Mouse (Mus musculus) megakaryocyte progenitor cell, adult 5-6 weeks (primary cell): ENCODE results near the gene Idua. TPM values are rescaled to one million over a fixed set of nuclear protein-coding genes. Genes with fewer than 3 reads are reported as not detected.
A peak's percentile ranks its signal among the peaks of the same experiment; 100 is the strongest.

Source experiments
- ATAC-seq: replicated peaks from 2 replicates; pipeline ENCODE4 v1.8.0; 2016; ENCODE audit warnings: mild to moderate bottlenecking, moderate TSS enrichment, inconsistent platforms; ENCODE audit not compliant: poor library complexity
- total RNA-seq, 2 experiments: library from RNA; stranded (forward) in 1 of 2; stranded (reverse) in 1 of 2; fragments of 157-497, 149-512 nt in 1 of 2; fragments of 200-1000 nt in 1 of 2; gene quantifications; 2 replicates each; pipeline versions ENCODE4 v1.2.3 to v1.2.4; 2015 to 2017

Idua gene
- total RNA-seq, 2 experiments from 2014 or later, result 3.1 to 18.5 TPM

DNA sequence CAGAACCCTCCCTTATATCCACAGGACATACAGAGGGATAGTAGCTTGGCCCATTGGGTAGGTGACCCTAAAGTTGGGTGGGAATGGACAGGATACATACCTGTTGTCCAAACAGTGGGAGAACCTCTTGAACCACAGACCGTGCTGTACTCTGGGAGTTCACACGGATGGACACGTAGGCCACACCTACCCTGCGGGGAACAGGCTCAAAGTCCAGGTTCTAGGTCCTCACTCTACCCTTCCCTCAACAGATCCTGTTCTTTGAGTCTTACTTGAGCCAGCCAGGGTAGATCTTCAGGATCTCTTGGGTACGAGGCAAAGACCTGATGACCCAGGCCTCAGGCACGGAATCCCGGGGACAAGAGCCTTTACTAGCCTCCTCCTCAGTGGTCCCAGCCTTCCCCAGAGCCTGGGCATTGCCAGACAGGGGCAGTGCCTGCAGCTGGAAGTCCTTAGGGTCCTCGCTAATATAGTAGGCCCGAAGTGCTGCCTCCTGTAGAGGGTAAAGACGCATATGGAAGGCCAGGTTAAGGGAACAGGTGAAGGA lies 5.6 kb upstream of the Idua start:
- ATAC-seq, result no peak

DNA sequence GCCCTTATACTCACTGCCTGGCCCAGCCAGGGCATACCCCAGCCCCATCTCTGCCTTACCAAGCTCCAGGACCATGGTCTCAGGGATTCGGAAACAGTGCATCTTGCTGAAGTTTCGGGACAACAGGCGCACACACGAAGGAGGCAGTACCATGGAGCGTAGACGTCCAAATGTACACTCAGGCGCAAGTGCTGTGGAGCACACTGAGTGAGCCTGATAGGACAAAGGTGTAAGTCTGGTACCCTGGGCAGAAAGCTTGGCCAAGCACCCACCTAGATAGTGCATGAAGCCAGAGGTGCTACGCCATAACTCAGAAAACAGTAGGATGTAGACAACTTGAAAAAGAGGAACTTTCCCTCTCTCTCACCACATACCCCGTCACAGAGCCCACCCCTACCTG lies 4.8 kb upstream of the Idua start:
- ATAC-seq, result no peak

DNA sequence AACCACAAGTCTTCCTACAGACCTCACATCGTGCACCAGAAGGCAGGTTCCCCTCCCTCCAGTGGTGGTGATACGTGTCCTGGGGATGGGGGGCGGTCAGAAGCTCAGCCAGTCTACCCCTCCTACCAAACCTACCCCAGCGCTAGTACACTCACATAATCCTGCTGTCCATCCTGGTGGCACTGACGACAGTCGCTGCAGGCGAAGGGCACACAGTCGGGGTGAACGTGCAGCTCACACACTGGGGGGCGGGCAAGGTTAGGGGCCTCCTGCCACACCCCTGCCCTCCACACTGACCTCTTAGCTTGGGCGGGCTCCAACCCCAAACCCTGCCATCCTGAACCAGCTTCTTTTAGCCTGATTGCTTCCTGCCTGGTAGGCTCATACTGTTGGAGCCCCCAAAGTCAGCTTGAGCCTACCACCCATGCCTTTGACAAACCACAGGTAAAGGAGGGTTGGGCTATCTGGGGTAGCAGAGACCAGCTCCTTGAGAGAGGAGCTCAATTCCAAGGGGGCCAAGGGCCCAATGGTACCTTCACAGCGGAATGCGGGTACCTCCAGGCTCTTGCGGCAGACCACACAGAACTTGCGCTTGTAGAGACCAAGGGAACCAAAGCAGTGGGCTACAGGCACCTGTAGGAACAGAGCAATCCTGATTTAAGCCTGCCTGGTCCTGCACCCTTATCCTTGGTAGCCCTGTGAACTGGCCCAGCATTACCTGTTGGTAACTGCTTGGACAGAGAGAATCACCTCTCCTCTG lies 4.1 kb upstream of the Idua start:
- no peak for ATAC-seq

DNA sequence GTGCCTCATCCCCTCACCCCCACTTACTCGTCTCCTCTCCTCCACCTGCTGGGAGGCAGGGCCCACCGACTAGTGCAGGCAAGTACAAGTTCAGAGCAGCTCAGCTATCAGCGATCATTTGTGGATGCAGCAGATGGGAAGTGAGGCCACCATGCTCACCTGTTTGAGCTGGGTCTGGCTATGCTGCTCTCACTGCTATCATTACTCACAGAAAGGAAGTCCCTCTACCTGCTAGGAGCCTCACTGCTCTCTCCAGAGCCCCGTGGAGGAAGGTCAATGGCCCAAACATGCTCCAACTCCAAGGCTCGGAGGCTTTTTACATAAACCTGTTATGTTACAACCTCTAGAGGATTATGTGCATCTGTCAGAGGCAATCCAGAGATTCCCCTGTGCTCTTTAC lies 2.7 kb upstream of the Idua start:
- ATAC-seq, result no peak

DNA sequence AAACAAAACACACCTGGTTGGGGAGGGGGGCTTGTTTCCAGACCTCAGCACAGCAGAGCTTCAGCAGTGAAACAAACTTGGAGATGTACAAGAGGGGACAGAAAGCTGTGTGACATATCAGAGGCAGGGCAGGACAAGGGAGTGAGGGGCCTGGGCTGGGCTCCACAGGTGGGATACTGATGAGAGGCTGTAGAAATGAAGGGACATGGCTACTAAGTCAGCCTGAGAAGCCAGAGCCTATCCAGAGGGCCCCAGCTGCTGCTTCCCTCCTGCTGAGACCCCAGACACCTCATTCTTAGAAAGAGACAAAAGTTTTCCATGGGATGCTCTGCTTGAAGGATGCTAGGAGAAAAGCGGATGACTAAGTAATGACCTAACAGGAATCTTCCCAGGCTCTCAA lies 1.5 kb upstream of the Idua start:
- no peak for ATAC-seq

DNA sequence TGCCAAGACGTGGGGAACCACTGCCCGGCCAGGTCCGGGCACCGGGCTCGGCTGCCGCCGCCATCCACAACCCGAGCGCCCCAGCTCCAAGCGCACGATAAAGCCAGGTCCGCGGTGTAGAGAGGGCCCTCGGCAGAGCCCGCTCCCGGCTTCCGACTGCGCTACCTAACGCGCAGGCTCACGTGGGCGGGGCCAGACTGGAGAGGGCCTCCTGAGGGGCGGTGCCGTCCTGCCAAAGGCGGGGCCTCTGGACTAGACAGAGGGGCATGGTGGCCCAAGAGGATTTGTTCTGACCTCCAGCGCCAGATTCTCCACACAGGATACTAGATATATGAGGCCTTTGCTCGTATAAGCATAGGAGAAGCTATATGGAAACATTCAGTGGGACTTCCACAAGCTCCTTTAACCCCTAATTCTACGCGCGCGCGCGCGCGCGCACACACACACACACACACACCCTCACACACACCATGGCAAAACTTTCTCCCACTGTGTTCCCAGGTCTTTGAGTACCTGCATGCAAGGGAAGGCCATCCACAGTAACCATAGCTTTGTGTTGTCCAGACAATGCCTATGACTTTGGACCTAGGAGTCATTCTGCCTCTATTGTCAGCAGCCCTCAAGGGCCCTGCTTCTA lies 619 bp downstream of the Idua start:
- ATAC-seq, result peak; percentile 95

DNA sequence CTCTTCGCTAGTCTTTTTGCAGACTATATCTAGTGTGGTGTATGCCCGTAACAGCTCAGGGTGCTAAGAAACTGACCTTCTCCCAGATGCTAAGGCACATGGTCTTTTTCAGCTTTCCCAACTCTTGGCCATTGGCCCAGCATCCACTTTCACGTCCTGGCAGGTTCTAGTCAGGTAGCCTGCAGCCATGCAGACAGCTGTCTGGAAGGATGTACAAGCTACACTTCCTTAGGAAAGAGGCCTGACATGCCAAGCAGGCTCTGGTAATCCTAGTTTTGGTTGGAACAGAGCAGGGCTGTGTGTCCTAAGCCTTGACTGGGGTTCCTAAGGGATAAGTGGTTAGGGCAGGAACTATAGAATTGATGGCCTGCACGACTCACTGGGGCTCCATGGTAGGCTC lies 2.6 kb downstream of the Idua start:
- ATAC-seq, result no peak

DNA sequence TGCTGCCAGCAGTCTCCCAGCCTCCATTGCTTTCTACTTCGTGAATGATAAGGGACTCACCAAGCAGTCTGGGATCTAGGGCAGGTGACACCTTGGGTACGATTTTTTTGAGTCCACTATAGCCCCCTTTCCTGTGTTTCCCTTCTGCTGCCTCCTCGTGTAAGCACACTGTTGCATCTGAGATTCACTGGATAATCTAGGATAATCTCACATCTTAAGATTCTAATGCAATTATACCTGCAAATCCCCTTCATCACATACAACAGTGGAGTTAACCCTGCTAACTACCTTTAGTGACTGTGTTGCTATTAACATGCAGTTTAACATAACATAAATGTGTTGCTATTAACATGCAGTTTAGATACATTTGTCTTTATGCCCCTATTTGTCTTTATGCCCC lies 4.9 kb downstream of the Idua start:
- ATAC-seq, result no peak

DNA sequence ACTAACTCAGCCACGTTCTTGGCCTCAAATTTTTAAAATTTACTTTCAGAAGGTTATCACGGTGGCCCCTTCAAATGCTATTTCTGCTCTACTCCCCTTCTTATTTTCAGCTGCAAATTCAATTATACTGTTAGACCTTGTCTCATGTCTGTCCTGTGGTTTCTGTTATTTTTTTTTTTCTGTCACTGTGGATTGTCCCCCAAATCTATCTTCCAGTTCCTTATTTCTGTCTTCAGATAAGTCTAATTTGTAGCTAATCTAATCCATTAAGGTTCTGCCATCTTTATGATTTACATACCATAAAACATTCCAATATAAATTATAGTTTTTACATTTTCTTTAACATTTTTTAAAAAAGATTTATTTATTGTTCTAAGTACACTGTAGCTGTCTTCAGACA lies 7.2 kb downstream of the Idua start:
- ATAC-seq, result no peak

DNA sequence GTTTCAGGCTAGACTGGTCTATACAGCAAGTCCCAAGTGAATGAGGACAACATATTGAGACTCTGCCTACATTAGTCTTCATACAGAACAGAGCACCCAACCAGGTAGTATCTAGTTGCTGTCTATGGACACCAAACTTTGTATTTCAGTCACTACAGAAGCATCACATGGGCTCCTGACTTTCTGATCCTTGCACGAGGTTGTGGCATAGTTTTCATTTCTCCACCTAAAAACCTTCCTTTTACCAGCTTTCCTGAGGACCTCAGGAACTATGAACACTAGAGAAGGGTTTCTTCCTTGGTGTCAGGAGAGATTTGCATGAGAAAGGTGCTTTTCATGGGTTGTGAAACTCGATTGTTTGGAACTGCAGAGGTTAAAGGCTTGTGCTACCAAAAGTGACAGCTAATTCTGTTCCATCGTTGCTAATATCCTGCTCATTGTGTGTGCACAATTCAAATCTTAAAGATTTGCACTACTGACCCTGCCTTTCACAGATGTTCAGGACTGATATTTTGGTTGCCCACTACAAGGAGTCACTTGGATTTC lies 8.3 kb downstream of the Idua start:
- ATAC-seq, result no peak

DNA sequence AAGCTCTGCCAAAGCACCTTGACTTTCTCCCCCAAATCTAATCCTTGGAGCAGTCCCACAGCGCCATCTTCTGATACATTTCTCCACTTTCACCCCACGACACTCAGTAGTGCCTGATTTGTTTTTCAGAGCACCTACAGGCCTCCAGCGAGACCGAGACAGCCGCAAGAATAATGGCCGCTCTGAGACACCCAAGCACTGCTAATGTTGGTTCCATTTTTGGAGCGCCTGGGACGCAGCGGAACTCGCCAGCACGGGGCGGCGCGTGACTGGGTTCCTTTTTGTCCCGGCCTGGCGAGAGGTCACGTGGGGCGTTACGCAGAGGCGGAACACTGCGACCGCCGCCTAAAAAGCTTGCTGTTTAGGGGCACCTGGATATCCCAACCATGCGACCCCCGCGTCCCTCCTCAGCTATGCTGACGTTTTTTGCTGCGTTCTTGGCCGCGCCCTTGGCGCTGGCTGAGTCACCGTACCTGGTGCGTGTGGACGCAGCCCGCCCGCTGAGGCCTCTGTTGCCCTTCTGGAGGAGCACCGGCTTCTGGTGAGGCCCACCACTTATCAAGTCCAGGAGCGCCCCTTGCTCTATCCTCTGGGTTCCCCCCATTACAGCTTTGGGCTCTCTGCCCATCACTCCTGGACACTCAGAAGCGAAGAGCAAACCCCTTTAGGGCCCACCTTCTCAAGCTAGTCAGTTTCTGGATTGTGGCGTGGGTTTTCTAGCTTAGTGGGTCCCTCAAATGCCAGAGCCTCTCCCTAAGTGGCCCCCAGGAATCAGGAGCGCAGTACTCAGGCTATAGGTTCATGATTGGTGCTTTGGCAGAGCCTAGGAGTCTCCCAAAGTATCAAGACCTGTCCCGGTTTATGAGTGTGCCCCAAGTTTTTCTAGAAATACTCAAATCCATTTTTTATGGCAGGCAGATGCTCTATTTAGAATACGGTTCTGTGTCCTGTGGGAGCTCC lies 9.1 kb downstream of the Idua start, which contains the start of gene Dgkq:
Gene Dgkq, minus strand, starts transcription at position 696 of the 960 bp plus-strand sequence.
- peak; percentile 68 for ATAC-seq

DNA sequence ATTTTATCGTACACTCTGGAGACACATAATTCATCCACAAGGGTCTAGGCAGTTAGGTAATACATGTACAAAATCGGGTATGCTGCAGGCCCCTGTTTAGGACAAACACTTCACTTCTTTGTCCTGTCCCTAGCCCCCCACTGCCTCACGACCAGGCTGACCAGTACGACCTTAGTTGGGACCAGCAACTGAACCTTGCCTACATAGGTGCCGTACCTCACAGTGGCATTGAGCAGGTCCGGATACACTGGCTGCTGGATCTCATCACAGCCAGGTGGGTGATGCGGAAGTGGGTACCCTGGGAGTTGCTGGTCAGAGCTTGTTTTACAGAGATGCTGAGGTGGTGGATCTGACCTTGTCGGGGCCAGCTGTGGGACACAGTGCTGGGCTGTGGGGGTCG lies 9.9 kb downstream of the Idua start:
- no peak for ATAC-seq

DNA sequence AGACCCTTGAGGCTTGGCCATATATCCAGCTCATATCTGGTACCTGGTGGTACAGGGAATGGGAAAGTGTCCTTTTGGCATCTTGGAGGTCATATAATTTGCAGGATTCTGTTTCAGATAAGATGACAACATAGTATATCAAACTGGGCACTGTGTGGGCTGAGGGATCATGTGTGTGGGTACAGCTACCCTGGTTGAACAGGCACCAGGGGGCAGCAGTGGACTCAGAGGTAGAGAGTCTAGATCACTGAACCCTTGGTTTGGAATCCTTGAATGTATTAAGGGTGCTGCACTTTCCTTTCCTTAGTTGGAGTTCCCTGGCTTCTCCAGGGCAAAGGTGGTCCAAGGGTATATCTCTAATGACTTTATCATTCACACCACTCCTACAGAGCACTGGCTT lies 10.7 kb downstream of the Idua start:
- ATAC-seq, result peak; percentile 53

DNA sequence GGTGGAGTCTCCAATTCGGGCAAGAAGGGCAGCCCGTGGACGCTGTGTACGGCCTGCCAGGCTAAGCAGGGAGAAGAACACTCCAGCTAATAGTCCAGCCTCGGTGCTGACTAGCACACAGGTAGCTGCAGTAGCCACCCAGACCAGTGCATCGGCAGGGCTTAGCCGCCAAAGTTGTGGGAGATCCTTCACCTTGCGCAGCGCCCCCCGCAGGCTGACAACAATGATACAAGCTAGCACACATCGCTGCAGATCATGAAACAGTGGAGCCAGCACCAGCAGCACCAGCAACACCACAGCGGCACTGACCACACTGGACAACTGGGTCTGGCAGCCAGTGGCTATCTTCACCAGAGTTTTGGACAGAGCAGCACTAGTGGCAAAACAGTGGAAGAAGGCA lies 11.6 kb downstream of the Idua start:
- ATAC-seq, result no peak

DNA sequence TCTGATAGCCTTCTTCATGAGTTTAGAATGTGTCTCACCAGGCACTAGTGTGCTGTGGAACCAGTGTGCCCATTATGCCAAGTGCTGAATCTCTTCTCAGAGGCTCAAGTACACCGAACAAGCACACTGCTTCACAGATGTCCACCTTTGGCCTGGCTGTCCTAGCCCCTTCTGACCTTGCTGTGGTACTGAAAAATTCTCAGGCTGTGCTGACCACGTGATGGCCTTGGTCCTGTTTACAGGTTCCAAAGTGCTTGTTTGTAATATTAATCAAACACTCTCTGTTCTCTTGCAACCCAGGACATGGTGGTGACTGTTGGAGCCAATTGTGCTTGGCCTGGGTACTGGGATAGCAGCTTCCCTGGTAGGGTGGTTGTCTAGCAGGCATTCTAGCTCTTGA lies 14.5 kb downstream of the Idua start:
- ATAC-seq, result no peak

DNA sequence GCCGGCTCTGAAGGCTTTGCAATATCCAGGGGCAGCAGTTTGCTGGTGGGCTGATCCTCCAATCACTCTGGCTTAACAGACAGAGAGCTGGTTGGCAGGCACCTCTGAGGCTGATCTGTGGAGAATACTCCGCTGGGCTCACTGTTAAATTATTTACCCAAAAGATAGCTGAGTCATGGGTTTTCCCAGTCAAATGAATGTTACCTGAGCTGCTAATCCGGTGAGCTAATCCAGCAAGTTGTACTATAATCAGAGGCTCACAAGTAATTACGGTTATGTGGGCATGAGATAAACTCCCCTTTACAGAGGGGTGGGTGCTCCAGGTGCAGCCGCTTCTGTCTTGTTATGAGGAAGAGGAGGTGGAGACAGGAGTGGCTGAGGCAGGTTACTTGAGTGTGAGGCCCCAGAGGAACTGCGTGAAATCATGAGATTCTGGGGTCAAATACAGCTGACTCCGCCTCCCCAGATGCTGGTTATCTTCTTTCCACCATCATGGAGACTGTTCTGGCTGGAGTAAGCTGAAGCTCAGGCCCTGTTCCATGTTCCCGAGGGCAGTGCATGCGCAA lies 15.2 kb downstream of the Idua start, which contains the start of gene Slc26a1:
Gene Slc26a1, minus strand, starts transcription at position 319 of the 566 bp plus-strand sequence.
- peak; percentile 33 for ATAC-seq

DNA sequence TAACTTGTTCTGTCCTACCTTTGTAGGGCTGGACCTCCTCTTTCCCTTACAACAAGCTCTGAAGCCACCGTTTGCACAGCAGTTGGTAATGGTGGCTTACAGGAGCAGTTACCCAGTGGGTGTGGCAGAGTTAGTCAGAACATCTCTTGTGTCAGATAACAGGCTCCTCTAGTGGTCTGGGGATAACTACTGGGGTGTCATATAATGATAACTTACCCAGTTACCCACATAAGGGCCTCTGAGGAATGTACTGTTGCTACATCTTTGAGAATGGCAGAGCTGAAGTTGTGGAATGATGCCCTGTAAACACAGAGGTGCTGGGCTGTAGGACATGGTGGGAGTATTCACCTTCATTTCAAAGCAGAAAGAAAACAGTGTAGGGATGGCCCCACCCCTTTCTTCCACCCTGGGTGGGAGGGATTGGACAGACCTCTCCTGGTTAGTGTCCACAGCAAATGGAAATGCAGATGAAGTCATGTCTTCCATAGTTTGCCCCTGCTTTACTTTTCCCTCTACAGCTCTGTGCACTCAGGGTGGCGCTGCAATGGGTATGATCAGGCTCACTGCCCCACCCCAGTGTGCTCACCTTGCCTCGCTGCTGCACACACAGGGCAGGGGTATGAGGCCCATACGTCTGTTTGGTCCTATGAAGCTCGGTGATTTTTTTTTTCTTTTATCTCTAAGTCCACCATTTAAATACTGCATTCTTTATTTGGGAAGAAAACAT lies 16.8 kb downstream of the Idua start:
- ATAC-seq, result peak; percentile 62

DNA sequence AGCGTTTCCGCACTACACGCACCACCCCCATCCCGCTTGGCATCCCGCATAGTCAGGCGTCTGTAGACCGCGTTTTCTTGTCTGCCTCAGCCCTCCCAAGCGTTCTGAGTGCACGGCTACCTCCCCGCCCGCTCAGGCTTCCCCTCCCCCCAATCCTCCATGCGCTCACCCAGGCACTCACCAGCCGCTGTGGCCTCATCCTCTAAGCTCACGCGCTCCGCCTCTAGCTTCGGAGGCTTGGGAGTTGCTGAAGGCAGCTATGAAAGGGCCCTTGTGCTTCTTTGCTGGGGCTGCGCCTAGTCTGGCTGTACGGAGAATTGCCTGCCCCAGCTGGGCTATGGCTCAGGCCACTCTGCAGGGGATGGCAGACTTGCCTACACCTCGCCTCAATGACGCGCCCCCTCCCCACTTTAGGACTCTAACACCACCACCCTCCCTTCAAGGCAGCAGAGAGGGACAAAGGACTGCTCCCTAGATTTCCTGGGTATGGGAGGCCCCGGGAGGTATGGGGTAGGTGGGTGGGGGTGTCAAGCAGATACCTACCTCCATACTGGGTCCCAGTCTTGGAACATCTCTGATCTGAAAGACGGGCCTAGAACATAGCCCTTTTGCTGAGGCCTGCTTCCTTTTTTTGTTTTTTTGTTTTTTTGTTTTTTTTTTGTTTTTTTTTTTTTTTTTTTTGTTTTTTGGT lies 17.6 kb downstream of the Idua start:
- ATAC-seq, result peak; percentile 27

DNA sequence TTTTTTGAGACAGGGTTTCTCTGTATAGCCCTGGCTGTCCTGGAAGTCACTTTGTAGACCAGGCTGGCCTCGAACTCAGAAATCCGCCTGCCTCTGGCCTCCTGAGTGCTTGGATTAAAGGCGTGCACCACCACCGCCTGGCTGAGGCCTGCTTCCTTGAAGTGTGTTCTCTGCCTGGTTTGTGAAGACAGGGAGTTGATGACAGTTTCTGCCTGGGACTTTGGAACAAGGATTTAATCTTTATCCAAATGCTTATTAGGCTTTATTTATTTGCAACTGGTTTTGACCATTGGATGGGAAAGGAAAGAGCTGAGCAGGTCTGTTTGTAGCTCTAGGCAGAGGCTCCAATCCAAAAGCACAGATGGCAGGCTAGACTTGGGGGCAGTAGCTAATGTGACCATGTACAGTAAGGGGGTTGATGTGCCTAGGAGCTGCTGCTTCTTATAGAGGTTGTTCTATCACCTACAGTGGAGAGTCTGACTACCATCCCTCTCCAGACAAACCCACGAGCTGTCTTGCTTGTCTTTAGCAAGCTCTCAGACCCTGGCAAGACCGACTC lies 18.2 kb downstream of the Idua start:
- no peak for ATAC-seq
